Mouse (Mus musculus) G1E (cell line): ENCODE results near the gene Epm2aip1.

Experiments used
- CTCF ChIP-seq: IDR thresholded peaks from 2 replicates; pipeline ENCODE4 v1.5.1; 2012; ENCODE audit warnings: low read depth, low read length, inconsistent platforms, mixed read lengths
- GATA1 ChIP-seq: IDR thresholded peaks from 2 replicates; pipeline ENCODE4 v1.6.1; 2012; ENCODE audit warnings: borderline replicate concordance, low read length, inconsistent platforms, mixed read lengths
- GATA2 ChIP-seq: IDR thresholded peaks from 2 replicates; pipeline ENCODE4 v1.6.1; 2012; ENCODE audit warnings: low read depth, low read length, inconsistent platforms, borderline replicate concordance
- POLR2AphosphoS5 ChIP-seq: IDR thresholded peaks from 2 replicates; pipeline ENCODE4 v1.6.1; 2012; ENCODE audit warnings: low read depth, low read length, inconsistent platforms; ENCODE audit not compliant: insufficient replicate concordance
- TAL1 ChIP-seq: conservative IDR thresholded peaks from 2 replicates; pipeline ENCODE4 v1.6.1; 2012; ENCODE audit warnings: low read depth, low read length, inconsistent platforms, mixed read lengths

DNA sequence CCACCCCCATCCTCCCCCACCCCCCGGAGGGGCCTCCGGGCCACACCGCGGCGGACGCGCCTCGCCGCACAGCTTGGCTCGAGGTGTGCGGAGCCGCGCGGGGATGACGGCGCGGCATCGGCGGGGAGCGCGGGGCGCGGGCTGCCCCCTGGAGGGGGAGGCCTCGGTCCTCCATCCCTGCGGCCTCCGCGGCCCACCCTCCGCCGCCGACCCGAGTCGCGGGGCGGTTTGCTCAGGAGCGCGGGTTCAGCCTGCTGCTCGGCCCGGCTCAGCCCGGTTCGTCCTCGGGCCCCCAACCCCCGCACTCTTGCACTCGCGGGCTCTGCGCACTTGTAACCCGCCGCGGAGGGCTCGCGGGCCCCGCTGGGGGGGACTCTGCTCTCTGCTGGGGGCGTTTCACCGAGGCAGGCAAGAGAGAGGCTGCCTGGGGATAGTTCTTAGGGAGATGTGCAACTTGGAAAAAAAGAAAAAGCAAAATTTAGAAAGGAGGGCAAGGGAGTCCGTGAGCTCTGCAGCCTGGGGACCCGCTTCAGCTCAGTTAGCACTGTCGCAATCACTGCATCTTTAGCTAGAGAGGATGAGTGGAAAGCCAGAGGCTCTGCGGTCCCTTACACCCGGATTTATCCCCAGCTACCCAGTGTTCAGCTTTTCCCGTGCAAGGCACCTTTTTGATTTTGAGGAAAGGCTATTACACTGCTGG, 40.9 kb downstream of the Epm2aip1 start:
- TF ChIP-seq CTCF = no peak
- no peak for TF ChIP-seq TAL1
- no peak for TF ChIP-seq GATA1
- TF ChIP-seq POLR2AphosphoS5 = no peak
- TF ChIP-seq GATA2 = no peak
